Mouse (Mus musculus): ENCODE measurements around the gene Map2k7.

- TF ChIP-seq POLR2A (IDR thresholded peaks at IDR 0.05; ENCODE audit: low read depth, low read length) (no peak; the same call in 1 of the 2 replicates), CTCF (IDR thresholded peaks at IDR 0.05; ENCODE audit: extremely low read depth, insufficient read length, insufficient replicate concordance, low read depth, low read length) (no peak)
These were observed 20.7 kb downstream of the Map2k7 start, which contains the start of gene Ctxn1 for GRCm38 (mm10) chr8:4259125-4259804.
